Mouse (Mus musculus) cerebellum, adult 2 months (tissue): ENCODE results near the gene Pars2. TPM values are rescaled to one million over a fixed set of nuclear protein-coding genes. Genes with fewer than 3 reads are reported as not detected.

Experiments used
- DNase-seq, 2 experiments: peaks; one replicate each; pipeline ENCODE4 v3.0.0; 2021
- H3K27ac ChIP-seq: fragments of 200-500 bp; 2 replicates; pipeline ENCODE4 v1.5.1; 2012; ENCODE audit warnings: low read length, control low read depth, inconsistent platforms; ENCODE audit not compliant: insufficient read depth
- H3K27me3 ChIP-seq: fragments of 200-500 bp; 2 replicates; pipeline ENCODE4 v1.6.1; 2012; ENCODE audit warnings: inconsistent platforms, mild to moderate bottlenecking, low read length, moderate library complexity; ENCODE audit not compliant: control insufficient read depth, insufficient read depth
- H3K4me1 ChIP-seq: fragments of 200-500 bp; 2 replicates; pipeline ENCODE4 v1.6.1; 2011; ENCODE audit warnings: low read length; ENCODE audit not compliant: control insufficient read depth, insufficient read depth
- H3K4me3 ChIP-seq: fragments of 200-500 bp; replicated peaks from 2 replicates; pipeline ENCODE3; 2011; ENCODE audit warnings: mild to moderate bottlenecking, low read depth, low read length, control low read depth; ENCODE audit not compliant: insufficient read depth
- CTCF ChIP-seq: fragments of 200-500 bp; IDR thresholded peaks from 2 replicates; pipeline ENCODE4 v1.5.1; 2011; ENCODE audit warnings: low read depth, mild to moderate bottlenecking, control low read depth, low read length, moderate library complexity, borderline replicate concordance; ENCODE audit not compliant: insufficient read depth
- POLR2A ChIP-seq: fragments of 200-500 bp; IDR thresholded peaks from 2 replicates; pipeline ENCODE4 v1.6.1; 2011; ENCODE audit warnings: low read length, control low read depth, borderline replicate concordance; ENCODE audit not compliant: insufficient read depth
- WGBS: fragments of 180-500 bp; shearing (Covaris S2); methylation state at CpG from one replicate; pipeline ENCODE4 v1.1.7; 2018; 5-methylcytosine and 5-hydroxymethylcytosine counted together
- polyA plus RNA-seq: library from polyadenylated mRNA; depleted of rRNA; stranded (reverse); fragments of >200 nt; gene quantifications from 2 replicates; pipeline ENCODE4 v1.2.3, GENCODE M21; 2012

Pars2 gene
- polyA plus RNA-seq, 1 experiment: 7.7 TPM

DNA sequence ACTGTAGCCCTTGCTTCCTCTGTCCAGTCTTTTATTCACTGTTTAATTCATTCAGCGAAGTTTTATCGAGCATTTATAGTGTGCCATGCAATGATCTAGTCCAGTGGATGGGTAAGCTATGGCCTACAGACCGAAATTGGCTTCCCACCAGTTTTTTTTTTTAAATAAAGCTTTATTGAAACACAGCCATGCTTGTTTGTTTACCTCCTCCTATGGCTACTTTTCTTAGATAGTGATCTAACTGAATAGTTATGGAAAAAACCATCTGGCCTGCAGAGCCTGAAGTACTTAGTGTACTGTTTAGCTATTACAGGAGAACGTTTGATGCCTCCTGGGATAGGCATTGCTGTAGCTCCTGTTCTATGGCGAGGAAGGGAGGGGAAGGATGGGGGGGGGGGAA, 5.1 kb upstream of the Pars2 start:
- 70% methylated on average over 5 of the region's 5 CpGs for WGBS

DNA sequence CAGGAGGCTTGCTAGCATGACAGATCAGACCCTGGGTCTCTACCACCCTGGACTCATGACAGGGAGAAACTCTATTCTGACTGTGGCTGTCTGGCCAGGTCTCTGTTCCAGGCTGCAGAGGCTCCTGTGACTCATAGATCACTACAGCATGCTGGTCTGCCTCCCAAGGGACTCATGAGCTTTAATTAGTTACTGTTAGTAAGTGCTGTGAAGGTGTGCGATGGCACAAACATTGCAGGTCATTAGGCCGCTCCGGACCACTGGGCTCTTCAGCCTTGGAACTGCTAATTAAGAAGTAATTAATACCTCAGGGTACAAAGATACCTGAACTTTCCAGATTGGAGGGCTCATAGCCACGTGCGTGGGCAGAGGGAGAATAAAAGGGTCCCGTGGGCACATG, 3.7 kb upstream of the Pars2 start:
- Histone ChIP-seq H3K4me3 (no peak overlapping the region), H3K27ac (no peak overlapping the region), H3K27me3 (no peaks in the 10 kb centered on the region), H3K4me1 (peaks cover 4% of the 10 kb centered on the region; the same call in 1 of the 2 replicates)
- TF ChIP-seq CTCF: no peak
- no peak for TF ChIP-seq POLR2A
- 79% methylated on average over 6 of the region's 6 CpGs for WGBS
- DNase-seq: no peak

More for the DNA sequence above, 5.1 kb upstream of the Pars2 start:
- Histone ChIP-seq H3K27ac (no peak overlapping the region), H3K4me1 (no peaks in the 10 kb centered on the region), H3K27me3 (no peaks in the 10 kb centered on the region), H3K4me3 (no peak overlapping the region)
- TF ChIP-seq CTCF (no peak), POLR2A (no peak)
- no peak for DNase-seq

DNA sequence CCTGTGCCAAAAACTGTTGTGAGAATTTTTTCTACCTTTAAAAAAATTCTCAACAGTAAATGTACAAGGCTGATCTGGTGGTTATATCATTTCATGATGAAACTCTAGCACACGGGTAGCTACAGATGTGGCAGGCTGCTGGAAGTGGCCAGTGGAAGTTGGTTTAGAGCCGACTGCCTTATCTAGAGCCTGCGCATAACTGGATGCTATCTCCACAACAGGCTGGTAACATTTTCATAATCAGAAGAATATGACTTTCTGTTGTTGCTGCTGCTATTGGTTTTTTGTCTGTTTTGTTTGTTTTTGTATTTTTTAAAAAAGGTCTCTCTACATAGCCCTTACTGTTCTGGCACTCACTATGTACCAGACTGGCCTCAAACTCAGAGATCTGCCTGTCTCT, 1.7 kb downstream of the Pars2 start:
- Histone ChIP-seq H3K27ac (no peak overlapping the region), H3K27me3 (no peaks in the 10 kb centered on the region), H3K4me3 (no peak overlapping the region), H3K4me1 (peaks cover 4% of the 10 kb centered on the region; the same call in 1 of the 2 replicates)
- TF ChIP-seq CTCF (no peak), POLR2A (no peak)
- no peak for DNase-seq
- 90% methylated on average over 3 of the region's 3 CpGs for WGBS

DNA sequence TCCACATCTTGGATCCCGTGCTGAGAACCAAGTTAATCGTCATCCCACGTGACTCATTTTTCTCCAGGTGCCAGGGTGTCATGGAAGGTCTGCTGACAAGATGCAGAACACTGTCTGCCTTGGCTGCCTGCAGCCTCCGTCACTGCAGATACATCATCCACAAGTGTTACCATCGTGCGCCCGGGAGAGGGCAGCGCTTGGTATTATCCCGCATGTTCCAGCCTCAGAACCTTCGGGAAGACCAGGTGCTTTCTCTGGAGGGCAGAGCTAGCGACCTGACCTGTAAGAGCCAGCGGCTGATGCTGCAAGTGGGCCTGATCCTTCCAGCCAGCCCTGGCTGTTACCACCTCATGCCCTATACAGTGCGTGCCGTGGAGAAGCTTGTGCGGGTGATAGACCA, 2.2 kb downstream of the Pars2 start:
- no peak for DNase-seq
- no peak overlapping the region for H3K27ac ChIP-seq
- TF ChIP-seq CTCF (no peak), POLR2A (no peak)
- peaks cover 4% of the 10 kb centered on the region; the same call in 1 of the 2 replicates for H3K4me1 ChIP-seq
- H3K27me3 ChIP-seq: no peaks in the 10 kb centered on the region
- WGBS: 94% methylated on average over 15 of the region's 15 CpGs
- H3K4me3 ChIP-seq: no peak overlapping the region

DNA sequence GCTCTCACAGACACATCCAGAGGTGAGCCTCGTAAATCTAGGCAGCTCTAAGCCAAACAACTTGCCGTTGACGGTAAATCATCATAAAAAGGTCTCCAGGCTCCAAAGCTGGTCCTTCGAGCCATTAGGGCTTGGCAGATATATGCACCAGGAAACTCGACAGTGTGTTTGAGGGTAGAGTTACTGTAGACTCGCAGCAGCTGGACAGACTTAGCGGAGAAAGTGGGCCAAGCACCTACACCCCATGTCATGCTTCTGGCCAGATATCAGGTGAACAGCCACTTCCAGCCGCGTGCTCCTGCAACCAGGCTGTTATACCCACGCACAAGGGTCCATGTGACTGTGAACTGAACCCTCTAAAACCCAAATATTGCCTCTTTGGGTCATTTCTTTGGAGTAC, 4.8 kb downstream of the Pars2 start:
- H3K4me3 ChIP-seq: no peak overlapping the region

DNA sequence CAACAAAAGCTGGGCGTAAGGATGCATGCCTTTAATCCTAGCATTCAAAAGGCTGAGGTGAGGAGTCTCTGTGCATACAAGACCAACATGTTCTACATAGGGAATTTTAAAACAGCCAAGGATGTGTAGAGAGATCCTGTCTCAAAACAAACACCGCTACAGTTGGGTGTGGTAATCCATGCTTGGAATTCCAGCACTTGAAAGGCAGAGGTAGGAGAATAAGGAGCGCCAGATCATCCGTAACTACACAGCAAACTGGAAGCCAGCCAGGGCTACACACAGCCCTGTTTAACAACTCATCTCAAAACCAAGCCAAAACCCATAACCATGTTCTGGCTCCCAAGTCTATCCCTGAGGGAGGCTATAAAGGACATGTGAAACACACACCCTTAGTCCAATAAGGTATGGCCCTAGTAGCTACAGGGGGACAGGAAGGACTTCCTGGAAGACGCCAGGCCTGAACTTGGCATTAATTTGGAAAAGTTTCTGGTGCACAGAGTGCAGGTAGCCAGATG, 13.1 kb downstream of the Pars2 start:
- Histone ChIP-seq H3K27me3 (no peaks in the 10 kb centered on the region), H3K4me3 (no peak overlapping the region), H3K27ac (no peak overlapping the region), H3K4me1 (no peaks in the 10 kb centered on the region)
- no peak for DNase-seq
- WGBS: 83% methylated on average over 5 of the region's 5 CpGs
- TF ChIP-seq CTCF: no peak
- TF ChIP-seq POLR2A: no peak

More for the DNA sequence above, 4.8 kb downstream of the Pars2 start:
- DNase-seq: no peak
- no peak for TF ChIP-seq CTCF
- TF ChIP-seq POLR2A: no peak
- WGBS: 92% methylated on average over 10 of the region's 10 CpGs
- Histone ChIP-seq H3K27me3 (no peaks in the 10 kb centered on the region), H3K4me1 (peaks cover 4% of the 10 kb centered on the region; the same call in 1 of the 2 replicates), H3K27ac (no peak overlapping the region)

- Histone ChIP-seq H3K4me3 (no peak overlapping the region), H3K27me3 (no peaks in the 10 kb centered on the region), H3K27ac (no peak overlapping the region), H3K4me1 (no peaks in the 10 kb centered on the region)
- WGBS: 77% methylated on average over 6 of the region's 6 CpGs
- TF ChIP-seq POLR2A (no peak), CTCF (no peak)
- no peak for DNase-seq
These were observed 13.8 kb downstream of the Pars2 start for GRCm38 (mm10) chr4:106664697-106665096.

DNA sequence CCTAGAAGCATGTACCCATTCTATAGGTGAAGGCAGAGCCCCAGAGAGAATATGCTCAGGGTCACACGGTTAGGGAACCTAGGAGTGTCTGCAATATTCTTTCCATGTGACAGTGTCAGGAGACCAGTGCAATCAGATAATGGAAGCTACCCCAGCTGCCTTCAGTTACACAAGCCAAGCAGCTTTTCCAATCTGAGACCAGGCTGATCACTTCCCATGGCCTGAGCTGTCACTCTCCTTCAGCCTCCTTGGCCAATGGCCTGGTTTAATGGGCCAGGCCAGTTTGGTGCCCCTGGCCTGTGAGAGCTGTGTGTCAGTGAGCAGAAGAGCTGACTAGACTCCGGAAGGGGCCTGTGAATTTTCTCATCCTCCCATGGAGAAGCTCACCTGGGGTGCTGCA, 14.4 kb downstream of the Pars2 start:
- Histone ChIP-seq H3K27ac (no peak overlapping the region), H3K4me1 (no peaks in the 10 kb centered on the region), H3K4me3 (no peak overlapping the region), H3K27me3 (no peaks in the 10 kb centered on the region)
- WGBS: 94% methylated on average over 2 of the region's 2 CpGs
- no peak for DNase-seq
- TF ChIP-seq POLR2A (no peak), CTCF (no peak)
